Mouse (Mus musculus) forebrain, embryonic 12.5 days (tissue): ENCODE measurements around the gene Rftn1. TPM values are rescaled to one million over a fixed set of nuclear protein-coding genes. Genes with fewer than 3 reads are reported as not detected.

Experiments used
- ATAC-seq: fragments of 200-750 bp; cut with Nextera tagmentation; 2 replicates; pipeline ENCODE4 v1.8.0; 2017; ENCODE audit warnings: moderate TSS enrichment; ENCODE audit not compliant: low FRiP score
- H3K27ac ChIP-seq: fragments of 300-500 bp; sonication (generic); 2 replicates; pipeline ENCODE4 v1.5.1; 2016; ENCODE audit warnings: mild to moderate bottlenecking
- H3K27me3 ChIP-seq: fragments of 300-500 bp; sonication (generic); 2 replicates; pipeline ENCODE4 v1.6.1; 2016; ENCODE audit warnings: mild to moderate bottlenecking
- H3K36me3 ChIP-seq: fragments of 300-500 bp; sonication (generic); replicated peaks from 2 replicates; pipeline ENCODE4 v1.6.1; 2016; ENCODE audit warnings: mild to moderate bottlenecking
- H3K4me1 ChIP-seq: fragments of 300-500 bp; sonication (generic); 2 replicates; pipeline ENCODE4 v1.6.1; 2016
- H3K4me2 ChIP-seq: fragments of 300-500 bp; sonication (generic); 2 replicates; pipeline ENCODE4 v1.6.1; 2016; ENCODE audit warnings: mild to moderate bottlenecking, moderate library complexity
- H3K4me3 ChIP-seq: fragments of 300-500 bp; sonication (generic); replicated peaks from 2 replicates; pipeline ENCODE4 v1.5.1; 2016; ENCODE audit warnings: mild to moderate bottlenecking
- H3K9ac ChIP-seq: fragments of 300-500 bp; sonication (generic); 2 replicates; pipeline ENCODE4 v1.6.1; 2016; ENCODE audit warnings: mild to moderate bottlenecking
- H3K9me3 ChIP-seq: fragments of 300-500 bp; sonication (generic); 2 replicates; pipeline ENCODE4 v1.6.1; 2016
- WGBS: fragments of 180-500 bp; shearing (Covaris S2); methylation state at CpG from one replicate; pipeline ENCODE4 v1.1.7; 2016; 5-methylcytosine and 5-hydroxymethylcytosine counted together
- polyA plus RNA-seq: library from polyadenylated mRNA; unstranded; fragments of >200 nt; fragmentation: Nextera tagmentation; extraction: Ambion mirVana; gene quantifications from 2 replicates; pipeline ENCODE4 v1.2.1, GENCODE M21; 2016

Gene Rftn1
- polyA plus RNA-seq, 1 experiment from 2014 or later, result 13.4 TPM

- H3K4me1 ChIP-seq, result no peaks in the 10 kb centered on the region
- H3K9me3 ChIP-seq, result no peaks in the 10 kb centered on the region
- no peaks in the 10 kb centered on the region for H3K27me3 ChIP-seq
- no peak overlapping the region for H3K9ac ChIP-seq
- H3K27ac ChIP-seq, result no peak overlapping the region
- no peak overlapping the region for H3K4me2 ChIP-seq
- WGBS, result 94% methylated on average over 4 of the region's 4 CpGs
- H3K4me3 ChIP-seq, result no peak overlapping the region
- ATAC-seq, result no peak
- no peaks in the 10 kb centered on the region for H3K36me3 ChIP-seq
Measured at GRCm38 (mm10) chr17:50061446-50061845, 129.0 kb downstream of the Rftn1 start.

DNA sequence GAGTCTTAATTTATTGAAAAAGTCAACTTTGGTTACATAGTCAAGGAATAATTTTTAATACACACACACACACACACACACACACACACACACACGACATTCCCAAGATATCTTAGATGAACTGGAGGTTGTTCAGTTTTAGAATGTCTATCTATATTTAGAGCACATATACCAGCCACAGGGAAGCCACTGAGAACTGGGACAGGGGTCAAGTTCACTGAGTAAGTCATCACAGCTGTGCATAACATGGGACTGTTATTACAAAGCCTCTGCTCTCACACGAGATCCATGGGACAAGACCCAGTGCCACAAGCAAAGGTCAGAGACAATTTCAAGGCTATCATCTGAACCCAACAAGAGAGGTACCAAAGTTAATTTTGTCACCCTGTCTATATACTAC, 130.3 kb downstream of the Rftn1 start:
- peaks cover 6% of the 10 kb centered on the region for H3K4me1 ChIP-seq

DNA sequence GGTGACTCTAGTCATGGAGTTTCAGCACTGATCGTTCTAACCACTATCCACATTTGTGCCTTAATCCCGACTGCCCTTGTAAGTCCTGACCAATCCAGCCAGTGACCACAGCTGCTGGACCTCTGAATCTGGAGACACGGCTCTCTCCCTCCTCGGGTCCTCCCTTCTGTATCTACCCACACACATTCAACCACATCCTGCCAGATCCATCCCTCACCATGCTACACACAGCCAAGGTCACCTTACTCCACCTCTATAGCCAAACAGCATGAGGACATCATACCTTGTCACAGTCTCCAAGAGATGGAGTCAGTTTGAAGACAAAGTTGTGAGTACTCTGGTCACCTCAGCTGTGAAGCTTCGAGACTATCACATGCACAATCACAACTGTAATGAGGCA, 131.1 kb downstream of the Rftn1 start:
- WGBS, result 84% methylated on average over 5 of the region's 5 CpGs
- ATAC-seq, result no peak

More for the DNA sequence above, 130.3 kb downstream of the Rftn1 start:
- ATAC-seq, result no peak
- Histone ChIP-seq H3K9me3 (no peaks in the 10 kb centered on the region), H3K4me2 (no peak overlapping the region), H3K4me3 (no peak overlapping the region), H3K36me3 (no peaks in the 10 kb centered on the region), H3K27me3 (no peaks in the 10 kb centered on the region), H3K9ac (no peak overlapping the region), H3K27ac (no peak overlapping the region)
- 85% methylated on average over 2 of the region's 2 CpGs for WGBS

GRCm38 (mm10) chr17:50055154-50055756, 135.2 kb downstream of the Rftn1 start:
- WGBS, result 43% methylated on average over 16 of the region's 16 CpGs
- Histone ChIP-seq H3K27ac (peak overlapping the region; percentile 25; the same call in 1 of the 2 replicates), H3K27me3 (no peaks in the 10 kb centered on the region), H3K4me1 (peaks cover 9% of the 10 kb centered on the region), H3K4me2 (no peak overlapping the region), H3K36me3 (no peaks in the 10 kb centered on the region), H3K4me3 (no peak overlapping the region), H3K9me3 (no peaks in the 10 kb centered on the region), H3K9ac (no peak overlapping the region)
- no peak; the same call in 1 of the 2 replicates for ATAC-seq

More for the DNA sequence above, 131.1 kb downstream of the Rftn1 start:
- Histone ChIP-seq H3K9me3 (no peaks in the 10 kb centered on the region), H3K4me2 (no peak overlapping the region), H3K9ac (no peak overlapping the region), H3K27ac (no peak overlapping the region), H3K36me3 (no peaks in the 10 kb centered on the region), H3K4me3 (no peak overlapping the region), H3K27me3 (no peaks in the 10 kb centered on the region), H3K4me1 (peaks cover 9% of the 10 kb centered on the region)

- Histone ChIP-seq H3K9me3 (no peaks in the 10 kb centered on the region), H3K4me2 (no peak overlapping the region), H3K27me3 (no peaks in the 10 kb centered on the region), H3K4me1 (peaks cover 9% of the 10 kb centered on the region), H3K9ac (no peak overlapping the region), H3K36me3 (no peaks in the 10 kb centered on the region), H3K4me3 (no peak overlapping the region), H3K27ac (no peak overlapping the region)
- WGBS, result 87% methylated on average over 7 of the region's 7 CpGs
- ATAC-seq, result peak; percentile 39; the same call in 1 of the 2 replicates
Measured at GRCm38 (mm10) chr17:50054586-50054985, 135.9 kb downstream of the Rftn1 start.

DNA sequence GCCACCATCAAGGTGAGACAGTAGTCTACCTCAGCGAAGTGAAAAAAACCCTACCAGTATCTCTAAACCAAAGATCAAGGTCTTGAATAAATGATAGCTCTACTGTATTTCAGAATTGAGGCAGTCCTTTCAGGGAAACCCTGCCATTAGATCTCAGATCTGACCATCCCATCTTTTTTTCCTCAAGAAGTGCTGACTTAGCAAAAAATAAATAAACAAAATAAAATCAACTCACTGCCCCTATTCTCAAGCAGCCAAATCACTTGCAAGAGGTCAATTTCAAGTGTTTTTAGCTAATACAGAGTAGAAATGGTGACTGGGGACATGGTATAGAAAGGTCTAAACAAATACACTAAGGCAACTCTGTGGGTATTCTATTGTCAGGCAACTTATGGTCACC, 136.5 kb downstream of the Rftn1 start:
- H3K4me1 ChIP-seq, result peaks cover 9% of the 10 kb centered on the region
- no peak overlapping the region for H3K9ac ChIP-seq
- WGBS, result 96% methylated on average over 1 of the region's 1 CpGs
- H3K36me3 ChIP-seq, result no peaks in the 10 kb centered on the region
- no peaks in the 10 kb centered on the region for H3K9me3 ChIP-seq
- no peak overlapping the region for H3K4me2 ChIP-seq
- H3K27me3 ChIP-seq, result no peaks in the 10 kb centered on the region
- ATAC-seq, result no peak
- H3K4me3 ChIP-seq, result no peak overlapping the region
- H3K27ac ChIP-seq, result no peak overlapping the region

DNA sequence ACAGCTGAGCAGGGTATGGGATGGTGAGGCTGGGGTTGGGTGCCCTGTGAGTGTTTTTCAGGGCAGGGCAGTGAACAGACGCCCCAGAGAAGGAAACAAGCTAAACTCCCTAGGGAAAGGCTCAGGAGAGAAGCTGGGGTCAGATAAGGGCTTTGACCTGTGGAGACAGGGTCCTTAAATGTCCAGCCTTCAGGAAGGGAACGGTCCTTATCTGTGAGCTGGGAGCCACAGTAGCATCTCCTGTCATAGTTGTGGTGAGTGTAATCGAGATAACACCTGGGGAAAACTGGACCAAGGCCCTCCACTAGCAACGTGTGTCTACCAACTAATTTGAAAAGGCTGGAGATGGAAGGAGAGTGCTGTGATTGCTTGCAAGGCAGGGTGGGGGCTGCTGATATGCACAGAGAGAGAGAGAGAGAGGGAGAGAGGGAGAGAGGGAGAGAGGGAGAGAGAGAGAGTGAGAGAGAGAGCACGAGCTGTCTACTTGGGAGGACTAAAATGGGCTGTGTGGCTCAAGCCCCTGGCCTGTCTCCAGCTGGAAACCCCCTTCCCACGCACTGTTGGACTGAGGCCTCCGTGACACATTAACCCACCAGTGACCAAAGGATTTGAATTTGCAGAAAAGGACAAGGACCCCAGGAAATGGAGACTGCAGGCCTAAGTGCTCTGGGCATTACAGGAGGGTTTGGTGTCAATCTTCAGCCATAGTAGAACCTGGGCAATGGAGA, 137.6 kb downstream of the Rftn1 start:
- Histone ChIP-seq H3K4me1 (peaks cover 13% of the 10 kb centered on the region), H3K36me3 (no peaks in the 10 kb centered on the region), H3K27me3 (no peaks in the 10 kb centered on the region), H3K9ac (no peak overlapping the region), H3K9me3 (no peaks in the 10 kb centered on the region), H3K4me2 (no peak overlapping the region), H3K27ac (no peak overlapping the region), H3K4me3 (no peak overlapping the region)
- no peak for ATAC-seq
- 72% methylated on average over 7 of the region's 7 CpGs for WGBS

- Histone ChIP-seq H3K4me2 (no peak overlapping the region), H3K36me3 (no peaks in the 10 kb centered on the region; the same call in 1 of the 2 replicates), H3K4me3 (no peak overlapping the region), H3K9ac (no peak overlapping the region), H3K4me1 (peaks cover 9% of the 10 kb centered on the region), H3K27ac (no peak overlapping the region), H3K9me3 (no peaks in the 10 kb centered on the region), H3K27me3 (no peaks in the 10 kb centered on the region)
- ATAC-seq, result no peak
- WGBS, result 90% methylated on average over 9 of the region's 9 CpGs
Measured at GRCm38 (mm10) chr17:50050456-50050855, 140.0 kb downstream of the Rftn1 start.

- H3K4me1 ChIP-seq, result peaks cover 4% of the 10 kb centered on the region; the same call in 1 of the 2 replicates
- H3K27ac ChIP-seq, result no peak overlapping the region
- H3K27me3 ChIP-seq, result no peaks in the 10 kb centered on the region
- no peak overlapping the region for H3K9ac ChIP-seq
- WGBS, result 76% methylated on average over 9 of the region's 9 CpGs
- no peaks in the 10 kb centered on the region; the same call in 1 of the 2 replicates for H3K36me3 ChIP-seq
- H3K4me3 ChIP-seq, result no peak overlapping the region
- H3K4me2 ChIP-seq, result no peak overlapping the region
- peak; percentile 72; the same call in 1 of the 2 replicates for ATAC-seq
- no peaks in the 10 kb centered on the region for H3K9me3 ChIP-seq
Measured at GRCm38 (mm10) chr17:50048209-50048608, 142.3 kb downstream of the Rftn1 start.

DNA sequence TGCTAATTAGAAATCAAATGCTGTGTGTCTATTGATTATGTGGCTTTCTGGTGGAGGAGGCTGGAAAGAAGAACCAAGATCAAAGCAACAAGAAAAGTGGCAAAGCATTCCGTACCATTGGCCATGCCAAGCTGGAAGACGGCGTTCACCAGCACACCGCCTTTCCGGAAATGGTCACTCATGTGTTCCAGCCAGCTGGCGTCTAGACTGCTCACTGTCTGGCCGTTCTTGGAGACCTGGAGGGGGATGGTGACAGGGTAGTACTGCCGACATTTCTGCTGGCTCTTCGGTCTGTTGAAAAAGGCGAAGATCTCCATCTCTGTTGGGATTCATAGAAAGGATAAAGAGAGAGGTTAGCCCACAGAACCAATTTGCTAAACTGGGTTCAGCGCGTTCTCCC, 143.3 kb downstream of the Rftn1 start:
- WGBS, result 94% methylated on average over 12 of the region's 12 CpGs
- Histone ChIP-seq H3K9me3 (no peaks in the 10 kb centered on the region), H3K4me1 (peaks cover 4% of the 10 kb centered on the region; the same call in 1 of the 2 replicates), H3K27ac (no peak overlapping the region), H3K4me3 (no peak overlapping the region), H3K36me3 (no peaks in the 10 kb centered on the region; the same call in 1 of the 2 replicates), H3K27me3 (no peaks in the 10 kb centered on the region), H3K9ac (no peak overlapping the region), H3K4me2 (no peak overlapping the region)
- ATAC-seq, result no peak

DNA sequence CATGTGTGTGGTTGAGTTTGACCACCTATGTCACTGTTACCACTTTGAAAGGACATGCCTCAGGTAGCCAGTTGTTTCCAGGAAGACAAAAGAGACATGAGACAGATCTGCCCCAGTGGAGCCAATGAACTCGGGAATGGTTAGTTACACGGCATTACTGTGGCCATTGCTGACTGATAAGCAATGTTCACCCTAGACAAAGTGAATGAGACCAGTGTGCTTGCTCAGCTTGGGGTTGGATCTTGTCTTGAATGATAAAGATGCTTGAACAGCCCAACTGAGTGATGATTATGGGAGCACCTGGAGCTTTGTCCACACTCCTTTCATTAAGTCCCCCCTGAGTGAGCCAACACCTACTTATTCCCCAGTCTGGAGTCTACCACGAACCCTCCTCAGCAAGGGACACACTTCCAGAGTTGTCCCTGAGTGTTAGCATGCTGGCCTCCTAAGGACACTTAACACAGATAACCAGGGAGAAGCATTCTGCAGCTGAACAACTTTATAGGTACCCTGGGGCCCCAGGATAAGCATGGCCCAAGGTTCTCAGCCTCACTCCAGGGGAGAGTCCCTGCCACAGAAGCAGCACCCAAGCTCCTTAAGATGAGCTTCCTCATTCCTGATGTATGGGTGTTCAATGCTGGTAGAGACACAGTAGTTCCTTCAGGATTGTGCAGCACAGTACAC, 149.6 kb downstream of the Rftn1 start:
- H3K4me3 ChIP-seq, result no peak overlapping the region
- no peak overlapping the region for H3K9ac ChIP-seq
- no peak overlapping the region for H3K27ac ChIP-seq
- no peak overlapping the region for H3K4me2 ChIP-seq
- no peak for ATAC-seq
- H3K9me3 ChIP-seq, result no peaks in the 10 kb centered on the region
- 95% methylated on average over 3 of the region's 3 CpGs for WGBS
- H3K4me1 ChIP-seq, result peaks cover 14% of the 10 kb centered on the region; the same call in 1 of the 2 replicates
- H3K36me3 ChIP-seq, result no peaks in the 10 kb centered on the region
- H3K27me3 ChIP-seq, result no peaks in the 10 kb centered on the region

DNA sequence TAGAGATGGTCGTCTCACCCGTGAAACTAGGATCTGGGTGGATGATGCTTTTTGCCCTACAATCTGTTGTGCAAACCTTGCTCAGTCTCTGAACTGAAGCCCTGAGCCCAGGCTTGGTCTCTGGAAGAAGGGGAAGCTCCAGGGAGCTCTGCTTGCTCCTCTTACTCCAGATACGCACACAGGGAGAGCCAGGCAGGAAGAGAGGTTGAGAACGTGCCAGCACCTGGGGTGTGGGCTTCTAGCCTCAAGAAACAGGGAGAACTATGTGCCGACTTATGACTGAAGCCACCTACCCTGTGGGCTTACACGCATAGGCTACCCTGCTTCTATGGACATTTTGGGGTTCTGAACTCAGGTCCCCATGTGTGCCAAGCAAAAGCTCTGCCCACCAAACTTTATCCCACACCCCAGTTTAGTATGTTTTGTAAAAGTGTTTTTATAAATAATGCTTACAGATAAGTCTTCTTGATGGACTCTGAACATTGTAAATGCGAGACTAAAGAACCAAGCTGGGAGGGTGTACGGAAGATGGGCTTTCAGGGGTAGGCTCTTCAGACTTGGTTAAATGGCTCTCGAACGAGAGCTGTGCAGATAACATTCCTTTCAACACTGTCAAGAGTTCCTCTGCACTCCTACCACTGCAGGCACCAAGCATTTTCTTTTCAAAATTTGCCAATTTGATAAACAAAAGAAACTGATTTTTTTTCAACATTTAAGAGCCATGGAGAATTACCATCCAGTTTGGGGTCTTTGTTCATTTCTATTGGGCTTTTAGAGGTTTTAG, 152.4 kb downstream of the Rftn1 start:
- H3K4me2 ChIP-seq, result no peak overlapping the region
- H3K27me3 ChIP-seq, result no peaks in the 10 kb centered on the region
- H3K9me3 ChIP-seq, result no peaks in the 10 kb centered on the region
- no peak for ATAC-seq
- no peaks in the 10 kb centered on the region for H3K36me3 ChIP-seq
- H3K27ac ChIP-seq, result peak overlapping the region; percentile 39; the same call in 1 of the 2 replicates
- 78% methylated on average over 10 of the region's 10 CpGs for WGBS
- H3K4me1 ChIP-seq, result peaks cover 14% of the 10 kb centered on the region; the same call in 1 of the 2 replicates
- no peak overlapping the region for H3K9ac ChIP-seq
- H3K4me3 ChIP-seq, result no peak overlapping the region
